Mouse (Mus musculus): ENCODE measurements at regions not wholly inside any gene's neighbourhood (a gene's known extent, or its start where the extent isn't known, plus 50 kb on each side); places are given as distances from the start of the nearest gene placed in this dataset.
A peak's percentile ranks its signal among the peaks of the same experiment; 100 is the strongest.

DNA sequence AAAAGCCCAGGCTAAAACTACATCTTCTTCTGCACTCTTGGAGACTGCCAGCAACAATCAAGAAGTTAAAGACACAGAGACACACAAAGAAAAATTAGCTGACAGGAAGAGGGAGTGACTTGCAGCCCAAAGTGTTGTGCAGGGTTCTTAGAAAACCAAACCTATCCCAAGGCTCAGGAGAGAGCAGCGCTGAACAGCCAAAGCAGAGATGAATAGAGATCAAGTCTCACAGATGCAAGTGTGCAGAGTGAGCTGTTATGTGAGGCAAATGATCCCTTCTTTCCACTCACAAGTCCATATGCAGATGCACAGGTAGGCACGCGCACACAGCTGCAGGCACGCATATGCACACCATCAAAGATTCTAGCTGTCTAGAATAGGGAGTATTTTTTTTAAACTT, 318.0 kb upstream of the Npvf start:
- DNase-seq (ENCODE audit: low spot score) = no peak

- no peak for DNase-seq (ENCODE audit: low spot score)
Observed at GRCm38 (mm10) chr6:50973231-50973654, 319.0 kb upstream of the Npvf start.

DNA sequence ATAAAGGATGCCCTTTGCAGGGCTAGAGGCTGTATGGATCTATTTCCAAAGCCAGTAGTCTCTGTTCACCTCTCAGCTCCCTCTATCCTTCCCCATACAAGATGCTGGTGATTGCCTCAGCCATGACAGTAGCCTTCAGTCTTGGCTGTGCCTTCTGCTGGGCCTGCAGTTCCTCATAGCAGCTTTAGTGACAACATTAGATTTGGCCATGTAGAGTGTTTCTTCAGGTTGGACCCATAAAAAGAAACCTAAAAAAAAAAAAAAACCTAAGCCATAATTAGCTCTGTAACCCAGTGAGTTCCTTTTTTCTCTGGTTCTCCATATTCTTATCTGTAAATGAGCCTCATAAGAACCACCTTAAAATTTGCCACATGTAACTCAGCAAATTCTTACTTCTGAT, 319.6 kb upstream of the Npvf start:
- DNase-seq (ENCODE audit: low spot score) = no peak

DNA sequence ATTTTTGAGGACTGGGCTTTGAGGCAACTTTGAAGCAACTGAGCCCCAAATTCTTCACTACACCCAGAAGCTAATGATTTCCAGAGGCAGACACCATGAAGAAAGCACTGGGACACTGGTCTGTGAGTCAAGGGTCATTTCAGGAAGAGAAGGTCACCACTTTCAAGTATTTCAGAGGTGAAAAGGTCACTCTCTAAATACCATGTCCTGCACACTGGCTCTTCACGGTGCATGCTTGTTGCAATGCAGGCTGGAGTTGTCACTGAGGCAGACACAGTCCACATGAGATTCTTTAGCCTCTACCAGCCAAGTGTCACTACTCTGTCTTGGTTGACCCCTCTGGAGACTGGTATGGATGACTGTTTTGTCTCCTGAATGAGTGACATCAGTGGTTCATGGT, 320.7 kb upstream of the Npvf start:
- no peak for DNase-seq (ENCODE audit: low spot score)

GRCm38 (mm10) chr6:50976973-50977372, 322.7 kb upstream of the Npvf start:
- no peak for DNase-seq (ENCODE audit: low spot score)

- peak; percentile 51 for DNase-seq (ENCODE audit: low spot score)
Observed at GRCm38 (mm10) chr6:50977381-50977780, 323.1 kb upstream of the Npvf start.

DNA sequence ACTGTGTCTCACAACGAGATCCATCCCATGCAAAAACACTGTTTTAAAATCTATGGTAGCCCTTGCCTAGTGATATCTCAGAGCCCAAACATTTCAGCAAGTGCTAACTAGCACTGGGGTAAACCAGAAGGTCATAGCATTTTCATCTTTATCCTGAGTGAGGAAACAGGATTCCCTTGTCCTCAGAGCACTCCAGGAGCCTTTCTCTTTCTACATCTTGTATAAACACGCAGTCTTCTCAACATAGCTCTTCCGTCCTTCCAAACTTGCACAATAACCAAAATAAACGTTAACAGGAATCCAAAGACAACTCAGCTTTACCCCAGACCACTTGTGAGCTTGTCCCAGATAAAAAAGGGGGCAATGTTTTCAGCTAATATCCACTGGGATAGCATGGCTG, 323.8 kb upstream of the Npvf start:
- no peak for DNase-seq (ENCODE audit: low spot score)

DNA sequence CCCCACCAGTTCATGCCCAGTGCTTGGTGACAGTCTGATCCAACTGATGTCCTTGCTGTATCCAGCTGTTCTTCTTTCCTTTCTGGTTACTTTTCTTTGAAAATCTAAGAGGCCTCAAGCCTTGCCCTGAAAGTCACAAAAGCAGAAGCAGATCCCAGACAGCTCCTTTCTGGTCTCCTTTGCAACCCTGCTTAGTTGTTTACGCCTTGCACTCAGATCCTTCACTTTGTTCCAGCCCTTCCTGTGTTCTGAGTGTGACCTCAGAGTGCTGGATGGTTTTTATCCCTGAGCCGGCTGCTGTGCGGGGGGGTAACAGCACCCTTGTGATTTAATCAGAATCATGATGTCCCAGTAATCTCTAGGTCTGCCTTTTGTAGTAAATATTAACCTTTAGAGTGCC, 324.3 kb upstream of the Npvf start:
- no peak for DNase-seq (ENCODE audit: low spot score)

DNA sequence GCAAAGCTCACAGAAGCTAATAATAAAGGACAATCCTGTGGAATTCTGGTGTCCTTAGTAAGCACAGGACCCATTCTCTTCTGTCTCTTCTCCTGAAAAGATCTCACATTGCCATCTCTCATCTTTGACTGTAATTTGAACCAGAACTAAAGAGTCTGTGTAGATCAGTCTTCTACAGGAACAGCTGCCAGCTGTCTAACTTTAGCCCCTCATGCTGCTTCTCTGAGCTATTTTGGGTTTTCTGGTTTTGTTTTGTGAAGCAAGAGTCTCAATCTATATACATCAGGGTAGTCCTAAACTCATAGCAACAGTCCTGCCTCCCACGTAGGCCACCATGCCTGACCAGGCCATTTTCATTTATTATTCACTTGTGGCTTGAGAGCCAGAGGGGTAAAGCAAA, 325.5 kb upstream of the Npvf start:
- no peak for DNase-seq (ENCODE audit: low spot score)

- no peak for DNase-seq (ENCODE audit: low spot score)
Observed at GRCm38 (mm10) chr6:50980311-50980710, 326.1 kb upstream of the Npvf start.

GRCm38 (mm10) chr6:50981702-50982309, 327.6 kb upstream of the Npvf start:
- peak; percentile 48 for DNase-seq (ENCODE audit: low spot score)

DNA sequence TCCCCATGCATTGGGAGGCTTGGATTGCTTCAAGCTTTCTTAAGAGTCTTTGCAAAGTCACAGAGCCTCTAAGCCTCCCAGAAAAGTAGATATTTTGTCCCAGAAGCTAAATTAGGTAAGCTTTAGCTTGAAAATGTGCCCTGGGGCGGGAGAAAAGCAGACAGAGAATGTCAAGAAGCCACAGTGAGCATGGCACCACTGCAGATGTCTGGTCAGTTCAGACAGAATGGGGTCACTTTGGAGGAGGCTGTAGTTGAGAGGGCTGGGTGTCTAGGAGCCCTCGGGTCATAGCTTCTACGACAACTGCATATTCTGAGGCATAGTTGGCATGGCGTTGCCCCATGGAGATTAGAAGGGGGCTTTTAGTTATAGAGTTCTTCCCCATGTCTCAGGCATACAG, 328.6 kb upstream of the Npvf start:
- DNase-seq (ENCODE audit: low spot score) = no peak

DNA sequence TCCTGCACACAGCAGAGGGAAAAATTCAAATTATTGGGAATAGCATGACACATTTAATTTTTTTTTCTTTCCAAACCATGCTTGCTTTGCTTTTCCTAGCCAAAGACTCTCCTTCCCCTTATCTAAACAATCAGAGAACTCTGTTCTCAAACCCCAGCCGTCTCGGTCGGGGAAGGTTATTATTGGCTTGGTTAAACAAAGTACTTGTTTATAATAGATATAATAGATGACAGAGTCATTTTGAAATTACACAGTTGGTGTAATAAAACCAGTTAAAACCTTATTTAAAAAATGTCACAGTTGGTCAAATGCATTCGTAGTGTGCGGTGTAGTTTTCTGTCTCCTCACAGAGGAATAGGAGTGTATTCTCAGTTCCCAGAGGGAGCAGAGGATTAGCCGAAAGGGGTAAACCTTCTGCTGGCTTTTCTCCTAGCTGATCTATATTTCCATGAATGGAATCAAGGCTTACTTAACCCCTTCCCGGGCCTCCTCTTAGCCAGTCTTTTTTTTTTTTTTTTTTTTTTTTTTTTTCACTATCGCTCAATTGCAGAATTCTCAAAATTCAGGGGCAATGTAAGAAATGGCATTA, 329.4 kb upstream of the Npvf start:
- DNase-seq (ENCODE audit: low spot score) = no peak

DNA sequence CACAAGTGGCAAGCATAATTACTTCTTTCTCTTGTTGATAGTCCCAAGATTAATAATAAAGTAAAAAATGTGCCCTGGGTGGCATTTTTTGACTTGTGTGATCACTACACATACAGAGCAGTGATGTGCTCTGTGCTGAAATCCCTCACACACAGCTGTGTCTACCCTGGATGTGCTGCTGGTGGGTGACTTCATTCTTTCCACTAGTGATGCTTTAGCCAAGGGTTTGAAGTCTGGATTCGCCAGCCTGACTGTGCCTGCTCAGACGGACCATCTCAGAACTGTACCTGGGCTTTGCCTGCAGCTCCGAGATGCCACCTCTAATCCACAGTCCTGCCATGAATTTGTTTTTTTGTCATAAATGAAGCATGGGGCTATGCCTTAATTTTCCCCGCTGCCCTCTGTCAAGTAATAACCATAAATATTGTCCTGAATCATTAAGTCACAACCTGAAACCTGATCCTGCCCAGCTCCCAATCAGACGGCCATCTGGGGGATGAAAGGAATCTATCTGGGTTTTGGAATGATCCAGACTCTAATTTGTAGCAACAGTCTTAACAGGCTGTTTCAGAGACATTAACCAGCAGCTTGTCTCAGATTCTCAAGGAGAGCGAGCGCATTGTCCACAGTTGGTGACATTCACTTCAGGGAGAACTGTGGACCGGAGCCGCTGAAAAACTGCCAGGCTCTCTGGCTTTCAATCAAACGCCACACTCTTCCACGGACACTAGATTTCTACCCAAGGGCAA, 330.1 kb upstream of the Npvf start:
- no peak for DNase-seq (ENCODE audit: low spot score)

DNA sequence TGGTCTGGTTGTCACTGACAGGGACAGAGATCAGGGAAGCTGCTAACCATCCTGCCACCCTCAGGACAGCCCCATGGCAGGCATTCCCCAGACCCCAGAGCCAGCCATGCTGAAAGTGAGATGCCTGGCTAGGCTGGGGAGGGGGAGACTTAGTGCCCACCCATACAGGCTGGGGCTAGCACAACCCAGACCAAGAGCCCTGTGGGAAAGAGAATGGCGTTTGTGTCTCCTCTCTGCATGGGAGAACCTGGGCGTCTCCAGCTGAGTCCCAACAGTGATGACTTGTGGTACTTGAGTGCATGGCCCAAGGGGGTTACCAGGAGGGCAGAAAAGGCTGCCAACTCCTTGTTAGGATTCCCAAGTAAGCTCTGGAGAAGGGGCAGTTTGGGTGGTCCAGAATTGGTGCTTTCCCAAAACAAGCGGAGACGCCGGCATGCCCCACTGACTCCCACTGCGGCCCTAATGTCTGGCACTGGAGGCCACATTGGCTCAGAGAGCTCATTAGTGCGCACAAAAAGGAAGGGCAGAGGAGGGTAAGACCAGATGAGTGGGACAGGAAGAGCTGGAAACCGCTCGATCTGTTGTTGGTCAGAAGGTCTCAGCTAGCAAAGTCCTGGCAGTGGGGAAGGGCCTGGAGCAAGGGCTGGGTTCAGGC, 332.2 kb upstream of the Npvf start:
- DNase-seq (ENCODE audit: low spot score) = no peak

GRCm38 (mm10) chr6:50988561-50988960, 334.3 kb upstream of the Npvf start:
- DNase-seq (ENCODE audit: low spot score) = no peak

- DNase-seq (ENCODE audit: low spot score) = no peak
Observed at GRCm38 (mm10) chr6:50991528-50992125, 337.4 kb upstream of the Npvf start.

- no peak for DNase-seq (ENCODE audit: low spot score)
Observed at GRCm38 (mm10) chr6:50993952-50994351, 339.7 kb upstream of the Npvf start.

DNA sequence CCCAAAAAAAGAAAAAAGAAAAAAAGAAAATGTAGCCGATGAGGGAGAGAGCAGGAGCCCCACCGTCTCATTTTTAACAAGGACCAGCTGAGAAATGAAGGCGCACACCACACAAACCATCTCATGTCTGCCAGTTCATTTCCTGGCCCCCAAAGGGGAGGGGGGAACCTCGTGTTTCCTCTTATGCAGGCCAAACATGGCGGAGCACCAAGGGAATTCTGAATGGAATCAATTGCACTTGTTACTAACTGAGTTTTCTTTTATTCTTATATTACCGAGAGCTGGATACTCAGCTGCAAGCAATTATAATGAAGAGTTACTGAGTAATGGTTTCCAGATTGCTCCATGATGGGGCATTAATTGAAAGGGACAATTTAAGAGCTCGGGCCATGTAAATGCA, 348.5 kb upstream of the Npvf start:
- DNase-seq (ENCODE audit: low spot score) = no peak

DNA sequence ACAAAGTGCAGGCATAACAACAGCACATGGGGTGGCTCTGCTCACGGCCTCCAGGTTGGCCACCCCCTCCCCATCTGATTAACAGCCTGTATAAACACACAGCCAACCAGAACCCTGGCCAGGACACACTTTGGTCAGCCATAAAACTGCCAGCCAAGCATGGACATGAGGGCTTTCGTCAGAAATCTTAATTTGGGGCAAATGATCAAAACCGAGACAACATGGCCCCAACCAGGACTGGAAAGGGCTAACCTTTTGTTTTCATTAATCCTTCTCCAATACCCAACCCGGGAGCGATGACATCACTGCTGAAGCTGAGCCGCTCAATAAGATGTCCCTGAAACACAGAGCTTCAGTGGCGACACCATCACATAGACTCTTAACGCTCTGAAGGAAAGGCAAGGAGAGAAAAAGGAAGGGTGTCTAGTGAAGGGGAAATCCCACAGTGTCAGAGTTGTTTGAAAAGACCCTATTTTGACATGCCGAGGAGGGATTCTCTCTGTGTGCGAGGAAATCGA, 351.9 kb upstream of the Npvf start:
- DNase-seq (ENCODE audit: low spot score) = no peak

- DNase-seq (ENCODE audit: low spot score) = no peak
Observed at GRCm38 (mm10) chr6:51009526-51010340, 355.5 kb upstream of the Npvf start.

DNA sequence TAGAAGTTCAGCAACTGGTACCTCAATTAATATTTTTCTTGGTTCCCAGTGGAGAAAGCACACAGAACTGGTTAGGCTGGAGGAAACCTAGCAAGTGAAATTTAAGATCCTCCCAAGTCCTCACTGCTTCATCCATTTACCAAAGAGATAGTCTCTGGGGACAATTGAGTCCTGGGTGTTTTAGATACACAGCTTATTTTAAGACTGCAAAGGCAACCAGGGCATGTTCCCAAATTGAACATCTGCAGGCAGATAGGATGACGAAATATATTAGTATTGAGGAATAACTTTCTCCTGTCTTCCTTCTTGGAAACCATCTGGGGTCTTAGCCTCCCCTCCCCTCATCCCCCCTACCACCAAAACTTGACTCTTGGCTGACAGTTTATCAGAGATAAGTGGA, 356.3 kb upstream of the Npvf start:
- no peak for DNase-seq (ENCODE audit: low spot score)

Measured in yolk sac, embryonic 10.5 days (tissue).